Mouse (Mus musculus) cortical plate, adult 2 months (tissue): Measurements from ENCODE around the gene Cic.

Experiments
- CTCF ChIP-seq: fragments of 200-500 bp; IDR thresholded peaks from 2 replicates; pipeline ENCODE4 v1.5.1; 2011; ENCODE audit warnings: mild to moderate bottlenecking, control low read depth, low read length; ENCODE audit not compliant: insufficient read depth; ENCODE audit errors: extremely low read depth
- POLR2A ChIP-seq: fragments of 200-500 bp; IDR thresholded peaks from 2 replicates; pipeline ENCODE4 v1.6.1; 2011; ENCODE audit warnings: mild to moderate bottlenecking, low read length, control low read depth; ENCODE audit not compliant: insufficient read depth; ENCODE audit errors: extremely low read depth

DNA sequence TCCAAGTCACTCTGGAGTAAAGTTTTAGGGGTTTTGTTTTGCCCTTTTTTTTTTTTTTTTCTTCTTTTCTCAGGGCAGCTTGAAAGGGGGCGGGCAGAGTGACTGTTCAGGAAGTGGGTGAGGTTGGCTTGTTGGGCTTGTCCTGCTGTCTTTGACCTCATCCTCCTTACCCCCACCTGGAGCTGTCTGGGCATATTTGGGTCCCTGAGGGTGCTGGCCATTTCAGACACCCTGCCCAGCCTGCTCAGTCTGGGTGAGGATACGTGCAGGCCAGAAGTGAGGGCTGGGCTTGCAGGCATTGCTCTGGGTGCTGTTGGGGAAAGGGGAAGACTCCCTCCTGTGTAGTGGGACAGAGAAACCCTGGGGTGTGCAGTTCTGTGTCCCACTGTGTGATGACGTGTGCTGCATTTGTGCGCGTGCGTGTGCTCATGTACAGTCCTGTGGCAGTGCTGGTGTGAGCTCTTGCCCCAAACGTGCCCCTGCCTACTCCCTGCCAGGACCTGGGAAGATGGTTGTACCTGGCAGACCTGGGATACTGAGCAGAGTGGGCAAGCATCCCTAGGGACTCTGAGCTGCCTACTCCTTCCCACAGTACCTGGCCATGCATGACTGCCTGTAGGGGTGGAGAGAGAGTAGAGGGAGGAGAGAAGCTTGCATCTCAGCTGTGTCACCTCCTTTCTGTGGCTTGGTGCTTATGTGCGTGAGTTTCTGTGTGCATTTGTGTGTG is 2.2 kb downstream of the Cic start:
- TF ChIP-seq CTCF (no peak), POLR2A (no peak)
